Mouse (Mus musculus): ENCODE data around the gene Galnt10. TPM values are rescaled to one million over a fixed set of nuclear protein-coding genes. Genes with fewer than 3 reads are reported as not detected.

Galnt10 gene
- polyA plus RNA-seq, 1 experiment = 27.2 TPM

GRCm38 (mm10) chr11:57650867-57651266 is 5.6 kb downstream of the Galnt10 start:
- Histone ChIP-seq H3K4me2 (ENCODE audit: low read depth) (no peak overlapping the region), H3ac (ENCODE audit: control insufficient read depth, insufficient read length) (no peak overlapping the region), H3K79me2 (ENCODE audit: control insufficient read depth, insufficient read depth) (peaks cover 30% of the 10 kb centered on the region), H3K27me3 (ENCODE audit: control insufficient read depth, insufficient read depth, insufficient read length) (no peaks in the 10 kb centered on the region), H3K4me3 (no peak overlapping the region), H3K36me3 (ENCODE audit: control insufficient read depth, insufficient read depth) (no peaks in the 10 kb centered on the region)
- no peak for TF ChIP-seq MYOD1 (IDR thresholded peaks at IDR 0.05; ENCODE audit: control insufficient read depth in 1 of 3, insufficient read length in 2 of 3, low read depth in 2 of 3)
- no peak for TF ChIP-seq POLR2AphosphoS2 (IDR thresholded peaks at IDR 0.05; ENCODE audit: insufficient read length, low read depth)
- no peak for TF ChIP-seq TCF3 (IDR thresholded peaks at IDR 0.05; ENCODE audit: insufficient read length, low read depth)
- TF ChIP-seq TCF12 (IDR thresholded peaks at IDR 0.05; ENCODE audit: insufficient read depth, poor library complexity, severe bottlenecking) = no peak
- no peak for TF ChIP-seq MYOG (IDR thresholded peaks at IDR 0.05; ENCODE audit: control insufficient read depth in 1 of 3, insufficient read depth in 1 of 3, insufficient read length in 2 of 3, low read depth in 2 of 3)
- TF ChIP-seq POLR2A (IDR thresholded peaks at IDR 0.05; ENCODE audit: insufficient read length, low read depth) = no peak
- no peak for TF ChIP-seq USF1 (IDR thresholded peaks at IDR 0.05; ENCODE audit: low read depth)
- TF ChIP-seq SRF (IDR thresholded peaks at IDR 0.05; ENCODE audit: control insufficient read depth, insufficient read length, low read depth) = no peak
- no peak for TF ChIP-seq E2F4 (IDR thresholded peaks at IDR 0.05; ENCODE audit: insufficient read depth)
- TF ChIP-seq MAX (IDR thresholded peaks at IDR 0.05; ENCODE audit: low read depth) = no peak
- no peak for TF ChIP-seq REST (IDR thresholded peaks at IDR 0.05; ENCODE audit: insufficient read depth, insufficient read length)
- no peak for TF ChIP-seq CEBPB (IDR thresholded peaks at IDR 0.05; ENCODE audit: insufficient read depth, poor library complexity, severe bottlenecking)

- H3K27me3 ChIP-seq (ENCODE audit: control insufficient read depth, insufficient read depth, insufficient read length) = no peaks in the 10 kb centered on the region
- TF ChIP-seq TCF12 (IDR thresholded peaks at IDR 0.05; ENCODE audit: insufficient read depth, poor library complexity, severe bottlenecking) (no peak), MYOD1 (IDR thresholded peaks at IDR 0.05; ENCODE audit: control insufficient read depth in 1 of 3, insufficient read length in 2 of 3, low read depth in 2 of 3) (no peak), POLR2AphosphoS2 (IDR thresholded peaks at IDR 0.05; ENCODE audit: insufficient read length, low read depth) (no peak), SRF (IDR thresholded peaks at IDR 0.05; ENCODE audit: control insufficient read depth, insufficient read length, low read depth) (no peak), TCF3 (IDR thresholded peaks at IDR 0.05; ENCODE audit: insufficient read length, low read depth) (no peak), CEBPB (IDR thresholded peaks at IDR 0.05; ENCODE audit: insufficient read depth, poor library complexity, severe bottlenecking) (no peak), USF1 (IDR thresholded peaks at IDR 0.05; ENCODE audit: low read depth) (no peak), REST (IDR thresholded peaks at IDR 0.05; ENCODE audit: insufficient read depth, insufficient read length) (no peak), E2F4 (IDR thresholded peaks at IDR 0.05; ENCODE audit: insufficient read depth) (no peak), POLR2A (IDR thresholded peaks at IDR 0.05; ENCODE audit: insufficient read length, low read depth) (no peak), MAX (IDR thresholded peaks at IDR 0.05; ENCODE audit: low read depth) (no peak), MYOG (IDR thresholded peaks at IDR 0.05; ENCODE audit: control insufficient read depth in 1 of 3, insufficient read depth in 1 of 3, insufficient read length in 2 of 3, low read depth in 2 of 3) (no peak)
- no peak overlapping the region for H3K4me3 ChIP-seq
- H3K4me2 ChIP-seq (ENCODE audit: low read depth) = no peak overlapping the region
- H3K79me2 ChIP-seq (ENCODE audit: control insufficient read depth, insufficient read depth) = peaks cover 27% of the 10 kb centered on the region
- H3ac ChIP-seq (ENCODE audit: control insufficient read depth, insufficient read length) = no peak overlapping the region
- H3K36me3 ChIP-seq (ENCODE audit: control insufficient read depth, insufficient read depth) = no peaks in the 10 kb centered on the region
These were observed 6.1 kb downstream of the Galnt10 start for GRCm38 (mm10) chr11:57651281-57651810.

GRCm38 (mm10) chr11:57652206-57652922 is 7.1 kb downstream of the Galnt10 start:
- H3K4me2 ChIP-seq (ENCODE audit: low read depth) = no peak overlapping the region
- no peak for TF ChIP-seq CEBPB (IDR thresholded peaks at IDR 0.05; ENCODE audit: insufficient read depth, poor library complexity, severe bottlenecking)
- TF ChIP-seq E2F4 (IDR thresholded peaks at IDR 0.05; ENCODE audit: insufficient read depth) = no peak
- no peak for TF ChIP-seq USF1 (IDR thresholded peaks at IDR 0.05; ENCODE audit: low read depth)
- TF ChIP-seq POLR2AphosphoS2 (IDR thresholded peaks at IDR 0.05; ENCODE audit: insufficient read length, low read depth) = no peak
- no peak for TF ChIP-seq MAX (IDR thresholded peaks at IDR 0.05; ENCODE audit: low read depth)
- TF ChIP-seq SRF (IDR thresholded peaks at IDR 0.05; ENCODE audit: control insufficient read depth, insufficient read length, low read depth) = no peak
- no peak for TF ChIP-seq MYOG (IDR thresholded peaks at IDR 0.05; ENCODE audit: control insufficient read depth in 1 of 3, insufficient read depth in 1 of 3, insufficient read length in 2 of 3, low read depth in 2 of 3)
- no peak for TF ChIP-seq TCF3 (IDR thresholded peaks at IDR 0.05; ENCODE audit: insufficient read length, low read depth)
- TF ChIP-seq POLR2A (IDR thresholded peaks at IDR 0.05; ENCODE audit: insufficient read length, low read depth) = no peak
- no peak for TF ChIP-seq TCF12 (IDR thresholded peaks at IDR 0.05; ENCODE audit: insufficient read depth, poor library complexity, severe bottlenecking)
- TF ChIP-seq MYOD1 (IDR thresholded peaks at IDR 0.05; ENCODE audit: control insufficient read depth in 1 of 3, insufficient read length in 2 of 3, low read depth in 2 of 3) = no peak
- no peak for TF ChIP-seq REST (IDR thresholded peaks at IDR 0.05; ENCODE audit: insufficient read depth, insufficient read length)
- no peak overlapping the region for H3K4me3 ChIP-seq
- no peak overlapping the region for H3ac ChIP-seq (ENCODE audit: control insufficient read depth, insufficient read length)
- no peaks in the 10 kb centered on the region for H3K27me3 ChIP-seq (ENCODE audit: control insufficient read depth, insufficient read depth, insufficient read length)
- peaks cover 19% of the 10 kb centered on the region for H3K79me2 ChIP-seq (ENCODE audit: control insufficient read depth, insufficient read depth)
- H3K36me3 ChIP-seq (ENCODE audit: control insufficient read depth, insufficient read depth) = no peaks in the 10 kb centered on the region

- Histone ChIP-seq H3K36me3 (ENCODE audit: control insufficient read depth, insufficient read depth) (no peaks in the 10 kb centered on the region), H3K27me3 (ENCODE audit: control insufficient read depth, insufficient read depth, insufficient read length) (no peaks in the 10 kb centered on the region), H3ac (ENCODE audit: control insufficient read depth, insufficient read length) (no peak overlapping the region), H3K4me3 (no peak overlapping the region), H3K79me2 (ENCODE audit: control insufficient read depth, insufficient read depth) (peaks cover 14% of the 10 kb centered on the region), H3K4me2 (ENCODE audit: low read depth) (no peak overlapping the region)
- TF ChIP-seq POLR2AphosphoS2 (IDR thresholded peaks at IDR 0.05; ENCODE audit: insufficient read length, low read depth) (no peak), MYOG (IDR thresholded peaks at IDR 0.05; ENCODE audit: control insufficient read depth in 1 of 3, insufficient read depth in 1 of 3, insufficient read length in 2 of 3, low read depth in 2 of 3) (no peak), TCF3 (IDR thresholded peaks at IDR 0.05; ENCODE audit: insufficient read length, low read depth) (no peak), USF1 (IDR thresholded peaks at IDR 0.05; ENCODE audit: low read depth) (no peak), CEBPB (IDR thresholded peaks at IDR 0.05; ENCODE audit: insufficient read depth, poor library complexity, severe bottlenecking) (no peak)
These were observed 7.8 kb downstream of the Galnt10 start for GRCm38 (mm10) chr11:57652923-57653660.

All from myocyte (in vitro differentiated cells).